In genomic region chr10:67573310-67573709, GRCm38 (mm10) we compare ENCODE assay signal across 25 mouse cellular contexts. TPM values are rescaled to one million over a fixed set of nuclear protein-coding genes. Genes with fewer than 3 reads are reported as not detected.
DNase-seq lines count a peak whose midpoint lies in the region; ATAC-seq and TF ChIP-seq lines count a peak whose summit lies in the region.
"Had no signal": no experiment of that assay in that cellular context is flagged by ENCODE, and none has a peak within 500 bp of the region (broad histone marks: within the 10 kb centered on the region; RNA-seq: fewer than 3 reads in every experiment).

No protein-coding gene starts in this region.

- no peak for ATAC-seq in embryonic facial prominence, embryonic 14.5 days (ENCODE audit: low read depth)
- ATAC-seq in heart, embryonic 14.5 days (ENCODE audit: insufficient number of reproducible peaks, insufficient read depth, low FRiP score, low read depth): no peak
- no peak for ATAC-seq in kidney, postnatal 0 days (replicated peaks; ENCODE audit: low FRiP score, low read depth)
- ATAC-seq: CD4-positive, CD25-positive, alpha-beta regulatory T cell, adult 4 months; forebrain, embryonic 16.5 days; intestine, embryonic 15.5 days had no signal

- peak; percentile 55 for DNase-seq in embryonic facial prominence, embryonic 14.5 days (ENCODE audit: low spot score)
- DNase-seq in embryonic facial prominence, embryonic 10.5 days (ENCODE audit: low spot score): no peak
- DNase-seq in heart, embryonic 10.5 days (ENCODE audit: low spot score): no peak
- DNase-seq in kidney, postnatal 0 days (ENCODE audit: low spot score): peak; percentile 22
- DNase-seq in kidney, postnatal 25 days: no peak
- DNase-seq in fibroblast of lung, adult 2 months (ENCODE audit: low read depth): peak; percentile 81
- no peak for DNase-seq in ovary, postnatal 10 days (ENCODE audit: low spot score)
- DNase-seq: adrenal gland, adult 8-10 months; adrenal gland, postnatal 36 days; B cell, adult 2 months; cerebellum, adult 11 months; cerebellum, adult 8-10 months; cerebellum, postnatal 14 days; gastrocnemius, postnatal 10 days; kidney, adult 18-20 months had no signal

- H3K4me1 ChIP-seq in embryonic facial prominence, embryonic 14.5 days (ENCODE audit: control insufficient read depth, insufficient read depth, low read length): no peaks in the 10 kb centered on the region
- H3K4me1 ChIP-seq in embryonic facial prominence, embryonic 10.5 days: 0 out of 2 replicates have a peak, but pooled peaks cover 3% of the 10 kb centered on the region
- H3K4me1 ChIP-seq in heart, embryonic 14.5 days (ENCODE audit: control insufficient read depth in 2 of 2, insufficient read depth in 2 of 2, low read length in 2 of 2): peaks cover 8 to 14% of the 10 kb centered on the region in 2 experiments
- peaks cover 3% of the 10 kb centered on the region for H3K4me1 ChIP-seq in heart, embryonic 10.5 days
- no peaks in the 10 kb centered on the region for H3K4me1 ChIP-seq in kidney, postnatal 0 days (replicated peaks; ENCODE audit: insufficient read depth, low read length)
- H3K4me1 ChIP-seq: embryonic facial prominence, embryonic 15.5 days; forebrain, embryonic 12.5 days; intestine, embryonic 15.5 days had no signal

- no peaks in the 10 kb centered on the region for H3K27me3 ChIP-seq in embryonic facial prominence, embryonic 14.5 days (replicated peaks; ENCODE audit: control insufficient read depth, insufficient read depth, low read length)
- H3K27me3 ChIP-seq in embryonic facial prominence, embryonic 10.5 days (replicated peaks; ENCODE audit: low read depth, poor library complexity, severe bottlenecking): no peaks in the 10 kb centered on the region
- no peaks in the 10 kb centered on the region for H3K27me3 ChIP-seq in heart, embryonic 14.5 days (ENCODE audit: control insufficient read depth, insufficient read depth, low read length)
- H3K27me3 ChIP-seq in heart, embryonic 10.5 days (ENCODE audit: insufficient read depth, poor library complexity, severe bottlenecking): no peaks in the 10 kb centered on the region
- H3K27me3 ChIP-seq in kidney, postnatal 0 days (ENCODE audit: insufficient read depth, low read length): no peaks in the 10 kb centered on the region
- H3K27me3 ChIP-seq: embryonic facial prominence, embryonic 15.5 days; intestine, embryonic 15.5 days had no signal

- H3K9ac ChIP-seq in embryonic facial prominence, embryonic 14.5 days (ENCODE audit: low read depth, low read length): no peak overlapping the region
- H3K9ac ChIP-seq in heart, embryonic 14.5 days (ENCODE audit: low read length): no peak overlapping the region
- no peak overlapping the region for H3K9ac ChIP-seq in kidney, postnatal 0 days (ENCODE audit: low read depth, low read length)
- H3K9ac ChIP-seq: embryonic facial prominence, embryonic 15.5 days; forebrain, embryonic 12.5 days; hindbrain, embryonic 14.5 days; intestine, embryonic 15.5 days had no signal

- H3K4me3 ChIP-seq in embryonic facial prominence, embryonic 14.5 days (ENCODE audit: low read depth, low read length): no peak overlapping the region
- no peak overlapping the region for H3K4me3 ChIP-seq in embryonic facial prominence, embryonic 10.5 days
- no peak overlapping the region for H3K4me3 ChIP-seq in heart, embryonic 14.5 days (ENCODE audit: control insufficient read depth in 1 of 2, insufficient read depth in 1 of 2, low read depth in 1 of 2, low read length in 2 of 2)
- no peak overlapping the region for H3K4me3 ChIP-seq in heart, embryonic 10.5 days
- H3K4me3 ChIP-seq in kidney, postnatal 0 days (replicated peaks; ENCODE audit: low read depth, low read length): no peak overlapping the region
- H3K4me3 ChIP-seq: embryonic facial prominence, embryonic 15.5 days; forebrain, embryonic 12.5 days; hindbrain, embryonic 10.5 days; intestine, embryonic 15.5 days had no signal

- no peak for TF ChIP-seq CTCF in kidney, postnatal 0 days (IDR thresholded peaks at IDR 0.05; ENCODE audit: low read depth)

- H3K4me2 ChIP-seq in embryonic facial prominence, embryonic 14.5 days (ENCODE audit: low read depth, low read length): no peak overlapping the region
- H3K4me2 ChIP-seq in heart, embryonic 14.5 days (ENCODE audit: low read length): 0 out of 2 replicates have a peak overlapping the region, but pooled peaks have one; percentile 28
- H3K4me2 ChIP-seq in kidney, postnatal 0 days (ENCODE audit: low read length): no peak overlapping the region
- H3K4me2 ChIP-seq: embryonic facial prominence, embryonic 15.5 days; forebrain, embryonic 12.5 days; heart, embryonic 11.5 days; hindbrain, embryonic 14.5 days; intestine, embryonic 15.5 days had no signal

- H3K36me3 ChIP-seq in embryonic facial prominence, embryonic 14.5 days (ENCODE audit: control insufficient read depth, insufficient read depth, low read length): no peaks in the 10 kb centered on the region
- no peaks in the 10 kb centered on the region for H3K36me3 ChIP-seq in embryonic facial prominence, embryonic 10.5 days (replicated peaks)
- H3K36me3 ChIP-seq in heart, embryonic 14.5 days (ENCODE audit: control insufficient read depth, insufficient read depth, low read length): no peaks in the 10 kb centered on the region
- H3K36me3 ChIP-seq in heart, embryonic 10.5 days: no peaks in the 10 kb centered on the region
- H3K36me3 ChIP-seq in kidney, postnatal 0 days (ENCODE audit: insufficient read depth, low read length): no peaks in the 10 kb centered on the region
- H3K36me3 ChIP-seq: embryonic facial prominence, embryonic 15.5 days; forebrain, embryonic 12.5 days; G1E; hindbrain, embryonic 10.5 days; intestine, embryonic 15.5 days had no signal

- WGBS in embryonic facial prominence, embryonic 14.5 days: 48% methylated on average over 8 of the region's 8 CpGs
- WGBS in embryonic facial prominence, embryonic 10.5 days: 78% methylated on average over 8 of the region's 8 CpGs
- WGBS in heart, embryonic 14.5 days: 25% methylated on average over 8 of the region's 8 CpGs
- WGBS in heart, embryonic 10.5 days: 67% methylated on average over 8 of the region's 8 CpGs
- 60% methylated on average over 8 of the region's 8 CpGs for WGBS in kidney, postnatal 0 days

- no peaks in the 10 kb centered on the region for H3K9me3 ChIP-seq in embryonic facial prominence, embryonic 14.5 days (ENCODE audit: control insufficient read depth, low read length)
- no peaks in the 10 kb centered on the region for H3K9me3 ChIP-seq in embryonic facial prominence, embryonic 10.5 days
- no peaks in the 10 kb centered on the region for H3K9me3 ChIP-seq in heart, embryonic 14.5 days (ENCODE audit: control insufficient read depth, low read length)
- no peaks in the 10 kb centered on the region for H3K9me3 ChIP-seq in heart, embryonic 10.5 days
- no peaks in the 10 kb centered on the region for H3K9me3 ChIP-seq in kidney, postnatal 0 days (replicated peaks; ENCODE audit: low read length)
- H3K9me3 ChIP-seq: embryonic facial prominence, embryonic 15.5 days; forebrain, embryonic 12.5 days; G1E; hindbrain, embryonic 10.5 days; intestine, embryonic 15.5 days had no signal

- H3K27ac ChIP-seq in embryonic facial prominence, embryonic 14.5 days (replicated peaks; ENCODE audit: low read depth, low read length): 0 out of 2 replicates have a peak overlapping the region, but pooled peaks have one; percentile 5
- no peak overlapping the region for H3K27ac ChIP-seq in embryonic facial prominence, embryonic 10.5 days (replicated peaks)
- peak overlapping the region; percentile 15 to 57; a peak in 2 of 4 replicates for H3K27ac ChIP-seq in heart, embryonic 14.5 days (replicated peaks in 1 of 2; ENCODE audit: control insufficient read depth in 1 of 2, insufficient read depth in 1 of 2, low read depth in 2 of 2, low read length in 2 of 2)
- no peak overlapping the region for H3K27ac ChIP-seq in heart, embryonic 10.5 days
- H3K27ac ChIP-seq in kidney, postnatal 0 days: no peak overlapping the region
- H3K27ac ChIP-seq: embryonic facial prominence, embryonic 15.5 days; forebrain, embryonic 12.5 days; hindbrain, embryonic 10.5 days; hindbrain, embryonic 14.5 days; intestine, embryonic 15.5 days had no signal

RNA-seq across cellular contexts. Expression of gene Ado, which starts 24.6 kb away (rescaled TPM):
- 60.7 and 66.1 TPM in 2 replicates for polyA plus RNA-seq in embryonic facial prominence, embryonic 14.5 days (2014; fragmentation: Nextera tagmentation; extraction: Ambion mirVana)
- 84.6 and 85.1 TPM in 2 replicates for polyA plus RNA-seq in embryonic facial prominence, embryonic 10.5 days (2016; fragmentation: Nextera tagmentation; extraction: Ambion mirVana)
- polyA plus RNA-seq in heart, embryonic 14.5 days (2014; fragmentation: Nextera tagmentation; extraction: Ambion mirVana): 45.2 and 48.5 TPM in 2 replicates
- 63.5 and 67.7 TPM in 2 replicates for polyA plus RNA-seq in heart, embryonic 10.5 days (2016; fragmentation: Nextera tagmentation; extraction: Ambion mirVana)
- 51.2 and 56.8 TPM in 2 replicates for polyA plus RNA-seq in kidney, postnatal 0 days (2015; fragmentation: Nextera tagmentation; extraction: Ambion mirVana)

RNA-seq across cellular contexts. Expression of gene Egr2, which starts 38.0 kb away (rescaled TPM):
- polyA plus RNA-seq in embryonic facial prominence, embryonic 14.5 days (2014; fragmentation: Nextera tagmentation; extraction: Ambion mirVana): 1.7 and 2.6 TPM in 2 replicates
- polyA plus RNA-seq in embryonic facial prominence, embryonic 10.5 days (2016; fragmentation: Nextera tagmentation; extraction: Ambion mirVana): 0.86 and 1.1 TPM in 2 replicates
- 0.80 and 0.93 TPM in 2 replicates for polyA plus RNA-seq in heart, embryonic 14.5 days (2014; fragmentation: Nextera tagmentation; extraction: Ambion mirVana)
- 0.13 and 0.32 TPM in 2 replicates for polyA plus RNA-seq in heart, embryonic 10.5 days (2016; fragmentation: Nextera tagmentation; extraction: Ambion mirVana)
- polyA plus RNA-seq in kidney, postnatal 0 days (2015; fragmentation: Nextera tagmentation; extraction: Ambion mirVana): 0.82 and 0.88 TPM in 2 replicates

Comparison
In these comparisons a context has a peak if more than half of its experiments do, and no peak if none do; other contexts are left out.
1. DNase-seq: peak in embryonic facial prominence, embryonic 14.5 days (single experiment), kidney, postnatal 0 days (single experiment) and fibroblast of lung, adult 2 months (single experiment); none in embryonic facial prominence, embryonic 10.5 days (single experiment), heart, embryonic 10.5 days (single experiment), kidney, postnatal 25 days (0 of 2) and ovary, postnatal 10 days (single experiment).
2. H3K27ac ChIP-seq: peak in embryonic facial prominence, embryonic 14.5 days (single experiment) and heart, embryonic 14.5 days (2 of 2); none in embryonic facial prominence, embryonic 10.5 days (single experiment), heart, embryonic 10.5 days (single experiment) and kidney, postnatal 0 days (single experiment).